Mouse (Mus musculus) lung, adult 2 months (tissue): Measurements from ENCODE around the gene Ifne.

Experiments used
- CTCF ChIP-seq: fragments of 200-500 bp; IDR thresholded peaks from 2 replicates; pipeline ENCODE4 v1.5.1; 2011; ENCODE audit warnings: mild to moderate bottlenecking, low read length, control low read depth; ENCODE audit not compliant: insufficient read depth
- POLR2A ChIP-seq: fragments of 200-500 bp; IDR thresholded peaks from 2 replicates; pipeline ENCODE4 v1.6.1; 2011; ENCODE audit warnings: low read depth, mild to moderate bottlenecking, control low read depth, low read length, borderline replicate concordance; ENCODE audit errors: extremely low read depth

DNA sequence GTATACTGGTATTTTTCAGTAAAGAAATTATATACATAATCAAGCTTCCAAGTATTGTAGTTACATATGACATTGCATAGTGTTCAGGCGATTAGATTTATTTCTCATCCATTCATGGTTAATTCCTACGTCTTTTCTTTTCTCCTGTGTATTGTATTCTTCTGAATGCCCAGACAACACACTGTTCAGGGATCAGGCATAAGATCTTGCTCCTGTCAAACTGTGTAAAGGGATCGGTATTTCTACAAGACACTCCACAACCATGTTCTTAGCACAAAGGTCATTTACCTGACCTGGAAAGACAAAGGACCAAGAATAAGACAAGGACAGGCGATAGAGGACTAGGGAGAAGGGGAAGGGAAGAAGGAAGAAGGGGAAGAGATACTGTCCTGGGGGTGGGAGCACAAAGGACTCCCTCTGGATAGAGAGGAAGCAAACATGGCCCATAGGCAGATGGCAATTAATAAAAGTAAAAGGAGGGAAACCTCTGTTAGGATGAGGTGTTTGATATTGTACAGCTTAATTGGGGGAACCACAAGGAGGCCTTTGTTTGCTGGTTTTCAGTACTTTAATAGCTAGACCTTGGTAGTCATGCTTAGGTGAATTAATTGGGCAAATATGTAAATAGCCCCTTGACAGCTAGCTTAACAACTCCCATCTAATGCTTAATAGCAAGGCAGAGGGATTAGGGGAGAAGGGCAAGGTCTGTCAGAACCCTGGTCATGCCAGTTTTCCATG is 28.8 kb downstream of the Ifne start:
- no peak for TF ChIP-seq CTCF
- TF ChIP-seq POLR2A, result no peak
